ENCODE assay signal across 42 mouse cellular contexts in the genomic region with DNA sequence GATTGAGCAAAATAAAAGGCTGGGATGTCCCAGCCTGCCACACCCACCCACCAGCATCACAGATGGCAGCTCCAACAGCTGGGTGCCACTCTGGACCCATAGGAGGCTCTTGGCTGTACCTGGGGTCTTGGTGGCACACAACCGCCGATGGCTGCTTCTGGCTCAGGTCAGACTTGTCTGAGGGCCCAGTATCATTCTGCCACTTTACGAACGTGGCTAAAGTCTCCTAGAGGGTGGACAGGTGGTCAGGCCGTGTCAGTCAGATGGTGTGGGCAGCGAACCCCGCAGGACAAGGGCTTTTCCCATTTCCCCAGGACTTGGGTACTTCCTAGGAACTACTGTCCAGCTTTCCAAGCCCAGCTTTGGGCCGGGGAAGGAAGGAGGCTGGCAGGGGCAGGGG. TPM values are rescaled to one million over a fixed set of nuclear protein-coding genes. Genes with fewer than 3 reads are reported as not detected.
"Had no signal": no experiment of that assay in that cellular context is flagged by ENCODE, and none has a peak within 500 bp of the region (broad histone marks: within the 10 kb centered on the region; RNA-seq: fewer than 3 reads in every experiment).

No protein-coding gene starts in this region.

- H3K36me3 ChIP-seq: hindbrain, embryonic 12.5 days; hindbrain, embryonic 13.5 days; hindbrain, embryonic 15.5 days had no signal

- H3K27ac ChIP-seq: heart, embryonic 13.5 days; heart, embryonic 15.5 days; hindbrain, embryonic 10.5 days; hindbrain, embryonic 12.5 days; hindbrain, embryonic 13.5 days; hindbrain, embryonic 14.5 days; hindbrain, embryonic 15.5 days; hindbrain, postnatal 0 days; intestine, embryonic 15.5 days; kidney, embryonic 15.5 days; kidney, postnatal 0 days; layer of hippocampus, adult 2 months; left cerebral cortex, adult 2 months had no signal

- H3K27me3 ChIP-seq: heart, embryonic 12.5 days; heart, embryonic 15.5 days; hindbrain, embryonic 12.5 days; hindbrain, embryonic 13.5 days; hindbrain, embryonic 15.5 days; intestine, embryonic 15.5 days; kidney, embryonic 15.5 days had no signal

- DNase-seq: heart, postnatal 10 days; heart, postnatal 14 days; heart, postnatal 36 days; heart, postnatal 4 days; kidney, adult 11 months; kidney, adult 18-20 months; kidney, adult 2 months; kidney, adult 8-10 months; kidney, adult 9 months; kidney, postnatal 10 days; kidney, postnatal 14 days; kidney, postnatal 25 days; kidney, postnatal 36 days; kidney, postnatal 4 days; layer of hippocampus, adult 9-11 months; layer of hippocampus, postnatal 36 days had no signal

- H3K4me1 ChIP-seq: heart, embryonic 12.5 days; heart, embryonic 13.5 days; heart, embryonic 15.5 days; hindbrain, embryonic 12.5 days; hindbrain, embryonic 15.5 days; intestine, embryonic 15.5 days; kidney, embryonic 15.5 days had no signal

- H3K4me3 ChIP-seq: heart, embryonic 12.5 days; heart, embryonic 13.5 days; heart, embryonic 15.5 days; hindbrain, embryonic 10.5 days; hindbrain, embryonic 12.5 days; hindbrain, embryonic 13.5 days; hindbrain, embryonic 15.5 days; intestine, embryonic 15.5 days; kidney, embryonic 15.5 days; layer of hippocampus, adult 2 months; left cerebral cortex, adult 2 months had no signal

RNA-seq across cellular contexts. Expression of gene Aanat, which starts 14.9 kb away (rescaled TPM):
- total RNA-seq: heart, postnatal 10 days; heart, postnatal 14 days; heart, postnatal 25 days; heart, postnatal 36 days; heart, postnatal 4 days; hematopoietic stem cell, adult 5-6 weeks had no signal
- polyA plus RNA-seq: heart, embryonic 12.5 days; heart, embryonic 13.5 days; heart, embryonic 15.5 days; heart, embryonic 16.5 days; heart, postnatal 0 days; hindbrain, embryonic 10.5 days; hindbrain, embryonic 11.5 days; hindbrain, embryonic 15.5 days; inflammation-experienced regulatory T-cells, adult 6 months; intestine, embryonic 14.5 days; intestine, embryonic 15.5 days; intestine, embryonic 16.5 days; intestine, postnatal 0 days; kidney, adult 2 months; kidney, embryonic 14.5 days; kidney, embryonic 15.5 days; kidney, embryonic 16.5 days; kidney, postnatal 0 days; large intestine, adult 2 months had no signal

RNA-seq across cellular contexts. Expression of gene Prcd, which starts 52.2 kb away (rescaled TPM):
- polyA plus RNA-seq: heart, embryonic 12.5 days; inflammation-experienced regulatory T-cells, adult 6 months had no signal

RNA-seq across cellular contexts. Expression of gene Cygb, which starts 52.9 kb away (rescaled TPM):
- total RNA-seq: hematopoietic stem cell, adult 5-6 weeks had no signal
